Mouse (Mus musculus) liver, postnatal 0 days (tissue): ENCODE measurements around the gene Kremen1. TPM values are rescaled to one million over a fixed set of nuclear protein-coding genes. Genes with fewer than 3 reads are reported as not detected.
A peak's percentile ranks its signal among the peaks of the same experiment; 100 is the strongest.

Source experiments
- ATAC-seq: fragments of 200-750 bp; cut with Nextera tagmentation; 2 replicates; pipeline ENCODE4 v1.8.0; 2017; ENCODE audit warnings: mild to moderate bottlenecking, moderate library complexity
- DNase-seq: peaks from one replicate; pipeline ENCODE4 v3.0.0-alpha.2; 2016
- H3K27ac ChIP-seq: fragments of 300-500 bp; sonication (generic); 2 replicates; pipeline ENCODE4 v1.5.1; 2014; ENCODE audit warnings: antibody characterized with exemption, moderate library complexity, mild to moderate bottlenecking, low read depth
- H3K27me3 ChIP-seq: fragments of 300-500 bp; sonication (generic); 2 replicates; pipeline ENCODE4 v1.6.1; 2014; ENCODE audit warnings: low read length, control low read depth, mixed read lengths; ENCODE audit not compliant: insufficient read depth
- H3K36me3 ChIP-seq: fragments of 300-500 bp; sonication (generic); replicated peaks from 2 replicates; pipeline ENCODE4 v1.6.1; 2014; ENCODE audit warnings: mild to moderate bottlenecking, control low read depth, low read length, moderate library complexity, mixed read lengths; ENCODE audit not compliant: insufficient read depth
- H3K4me1 ChIP-seq: fragments of 300-500 bp; sonication (generic); 2 replicates; pipeline ENCODE4 v1.6.1; 2014; ENCODE audit warnings: antibody characterized with exemption, mild to moderate bottlenecking, control low read depth; ENCODE audit not compliant: insufficient read depth
- H3K4me2 ChIP-seq: fragments of 300-500 bp; sonication (generic); 2 replicates; pipeline ENCODE4 v1.6.1; 2014; ENCODE audit warnings: low read depth, mild to moderate bottlenecking, low read length, moderate library complexity, mixed read lengths
- H3K4me3 ChIP-seq: fragments of 300-500 bp; sonication (generic); 2 replicates; pipeline ENCODE4 v1.5.1; 2014; ENCODE audit warnings: low read depth, low read length
- H3K9ac ChIP-seq: fragments of 300-500 bp; sonication (generic); replicated peaks from 2 replicates; pipeline ENCODE4 v1.6.1; 2014; ENCODE audit warnings: mild to moderate bottlenecking, moderate library complexity
- H3K9me3 ChIP-seq: fragments of 300-500 bp; sonication (generic); 2 replicates; pipeline ENCODE4 v1.6.1; 2016; ENCODE audit warnings: mild to moderate bottlenecking, control low read depth, low read length, mixed read lengths
- CTCF ChIP-seq: sonication (generic); IDR thresholded peaks from 2 replicates; pipeline ENCODE4 v1.5.1; 2016; ENCODE audit warnings: antibody characterized with exemption, low read depth
- EP300 ChIP-seq: IDR thresholded peaks from 2 replicates; pipeline ENCODE4 v1.6.1; 2016; ENCODE audit warnings: antibody characterized with exemption, low read depth, mild to moderate bottlenecking
- WGBS: fragments of 180-500 bp; shearing (Covaris S2); extraction: QIAGEN DNeasy Blood & Tissue Kit; methylation state at CpG from one replicate; pipeline ENCODE4 v1.1.7; 2014; ENCODE audit not compliant: insufficient replicate concordance; 5-methylcytosine and 5-hydroxymethylcytosine counted together
- polyA plus RNA-seq: library from polyadenylated mRNA; unstranded; fragments of >200 nt; fragmentation: Nextera tagmentation; extraction: Ambion mirVana; gene quantifications from 2 replicates; pipeline ENCODE4 v1.2.1, GENCODE M21; 2015

Gene Kremen1
- polyA plus RNA-seq, 1 experiment from 2014 or later: 2.2 TPM

DNA sequence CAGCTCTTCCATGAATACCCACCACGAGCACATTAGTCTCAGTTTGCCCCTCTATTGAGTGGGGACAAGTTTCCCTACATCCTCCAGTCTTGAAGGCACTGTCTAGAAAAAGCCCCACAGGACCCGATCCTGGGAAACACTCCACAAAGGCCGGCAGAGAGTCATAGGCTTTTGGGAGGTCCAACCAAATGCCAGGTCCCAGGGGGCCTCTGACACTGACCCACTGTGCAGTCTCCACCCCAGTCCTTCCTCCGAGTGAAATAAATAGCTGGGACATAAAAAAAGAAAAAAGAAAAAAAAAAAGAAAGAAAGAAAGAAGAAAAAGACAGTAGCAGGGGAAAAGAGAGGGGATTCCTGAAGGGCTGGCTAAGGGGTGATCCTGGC lies 110.1 kb downstream of the Kremen1 start:
- TF ChIP-seq EP300 (no peak), CTCF (no peak)
- Histone ChIP-seq H3K9ac (no peak overlapping the region; the same call in 1 of the 2 replicates), H3K4me3 (peak overlapping the region; percentile 51), H3K27ac (0 out of 2 replicates have a peak overlapping the region, but pooled peaks have one; percentile 29), H3K4me1 (peaks cover 19% of the 10 kb centered on the region), H3K4me2 (peak overlapping the region; percentile 84), H3K27me3 (peaks cover 21% of the 10 kb centered on the region; the same call in 1 of the 2 replicates), H3K9me3 (no peaks in the 10 kb centered on the region), H3K36me3 (no peaks in the 10 kb centered on the region)
- WGBS: 29% methylated on average over 4 of the region's 4 CpGs
- ATAC-seq: no peak
- no peak for DNase-seq

DNA sequence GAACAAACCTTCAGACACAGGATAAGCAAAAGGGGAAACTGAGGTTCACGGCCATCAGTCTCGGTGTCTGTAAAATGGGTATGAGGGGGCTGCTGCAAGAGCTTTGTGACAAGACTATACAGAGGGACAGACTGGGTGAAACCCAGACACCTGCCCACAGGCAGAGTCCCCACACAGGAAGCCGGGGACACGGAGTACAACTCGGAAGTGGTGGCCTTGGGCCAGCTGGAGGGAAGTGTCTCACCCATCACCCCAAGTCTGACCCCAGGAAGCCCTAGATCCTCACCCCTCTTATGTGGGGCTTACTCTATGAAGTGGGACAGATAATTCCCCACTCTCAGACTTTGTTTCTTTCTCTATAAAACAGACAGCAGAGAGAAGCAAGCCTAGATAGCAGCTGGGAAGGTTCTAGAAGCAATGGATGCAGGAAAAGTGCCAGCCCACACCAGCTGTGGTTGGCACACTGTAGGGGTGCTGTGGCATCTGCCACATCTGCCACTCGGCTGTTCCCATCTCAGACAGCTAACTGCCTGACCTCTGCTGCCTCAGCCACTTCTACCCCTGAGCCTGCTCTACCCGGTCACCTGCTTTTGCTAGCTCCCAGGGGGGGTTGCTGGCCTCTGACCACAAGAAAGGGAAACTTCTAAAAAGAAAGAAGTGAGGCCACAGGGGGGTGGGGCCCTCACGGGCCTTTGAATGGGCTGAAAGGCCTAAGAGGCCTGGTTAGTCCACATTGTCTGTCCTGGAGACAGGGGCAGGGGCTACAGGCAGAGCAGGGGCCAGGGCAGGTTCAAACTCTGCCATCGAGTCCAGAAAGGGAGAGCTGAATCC lies 110.7 kb downstream of the Kremen1 start:
- peak; percentile 60 for DNase-seq
- H3K9ac ChIP-seq: peak overlapping the region; percentile 34; the same call in 1 of the 2 replicates
- H3K36me3 ChIP-seq: no peaks in the 10 kb centered on the region
- peaks cover 21% of the 10 kb centered on the region; the same call in 1 of the 2 replicates for H3K27me3 ChIP-seq
- peak; percentile 47; the same call in 1 of the 2 replicates for ATAC-seq
- H3K9me3 ChIP-seq: no peaks in the 10 kb centered on the region
- H3K27ac ChIP-seq: peak overlapping the region; percentile 29; the same call in 1 of the 2 replicates
- H3K4me3 ChIP-seq: peak overlapping the region; percentile 51; the same call in 1 of the 2 replicates
- H3K4me1 ChIP-seq: peaks cover 19% of the 10 kb centered on the region
- H3K4me2 ChIP-seq: peak overlapping the region; percentile 84
- no peak for TF ChIP-seq EP300
- TF ChIP-seq CTCF: no peak
- 41% methylated on average over 9 of the region's 9 CpGs for WGBS

GRCm38 (mm10) chr11:5149955-5150354 lies 111.4 kb downstream of the Kremen1 start:
- ATAC-seq: no peak
- Histone ChIP-seq H3K4me1 (peaks cover 17% of the 10 kb centered on the region), H3K27me3 (peaks cover 21% of the 10 kb centered on the region; the same call in 1 of the 2 replicates), H3K4me2 (peak overlapping the region; percentile 84; the same call in 1 of the 2 replicates), H3K36me3 (no peaks in the 10 kb centered on the region), H3K9me3 (no peaks in the 10 kb centered on the region), H3K4me3 (no peak overlapping the region), H3K27ac (peak overlapping the region; percentile 26; the same call in 1 of the 2 replicates), H3K9ac (no peak overlapping the region)
- TF ChIP-seq CTCF (no peak), EP300 (no peak)
- WGBS: 52% methylated on average over 9 of the region's 9 CpGs
- no peak for DNase-seq

GRCm38 (mm10) chr11:5149249-5149648 lies 112.1 kb downstream of the Kremen1 start:
- Histone ChIP-seq H3K27me3 (peaks cover 21% of the 10 kb centered on the region; the same call in 1 of the 2 replicates), H3K9me3 (no peaks in the 10 kb centered on the region), H3K4me1 (peaks cover 16% of the 10 kb centered on the region), H3K27ac (peak overlapping the region; percentile 48; the same call in 1 of the 2 replicates), H3K4me3 (no peak overlapping the region), H3K36me3 (no peaks in the 10 kb centered on the region), H3K4me2 (peak overlapping the region; percentile 84), H3K9ac (no peak overlapping the region; the same call in 1 of the 2 replicates)
- TF ChIP-seq EP300: no peak
- TF ChIP-seq CTCF: no peak
- ATAC-seq (peak; percentile 22; the same call in 1 of the 2 replicates), DNase-seq (peak; percentile 51)
- 12% methylated on average over 7 of the region's 7 CpGs for WGBS

- no peak overlapping the region for H3K4me2 ChIP-seq
- no peaks in the 10 kb centered on the region for H3K9me3 ChIP-seq
- ATAC-seq: no peak
- DNase-seq: no peak
- H3K36me3 ChIP-seq: no peaks in the 10 kb centered on the region
- no peak overlapping the region for H3K4me3 ChIP-seq
- H3K4me1 ChIP-seq: peaks cover 18% of the 10 kb centered on the region
- H3K9ac ChIP-seq: no peak overlapping the region
- H3K27me3 ChIP-seq: 0 out of 2 replicates have a peak, but pooled peaks cover 3% of the 10 kb centered on the region
- H3K27ac ChIP-seq: no peak overlapping the region
- no peak for TF ChIP-seq EP300
- no peak for TF ChIP-seq CTCF
- 67% methylated on average over 3 of the region's 3 CpGs for WGBS
Measured at GRCm38 (mm10) chr11:5145600-5145999, 115.8 kb downstream of the Kremen1 start.

DNA sequence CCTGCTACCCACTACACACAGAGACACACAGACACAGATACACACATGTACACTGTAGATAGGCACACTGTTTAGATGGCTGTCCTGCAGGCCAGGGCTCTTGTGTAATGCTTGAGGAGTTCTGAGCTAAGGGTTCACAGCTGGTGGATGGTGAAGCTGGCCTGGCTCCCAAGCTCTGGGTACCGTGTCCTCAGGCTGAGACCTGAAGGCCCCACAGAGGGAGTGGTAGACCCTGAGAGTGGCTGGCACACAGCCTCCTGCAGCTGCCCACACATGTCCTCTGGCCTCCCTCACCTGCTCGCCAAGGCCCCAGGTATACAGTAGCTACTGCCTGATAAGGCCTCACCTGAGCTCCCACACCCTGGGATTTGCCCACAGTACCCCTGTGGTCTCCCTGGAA lies 119.4 kb downstream of the Kremen1 start:
- H3K4me1 ChIP-seq: peaks cover 25% of the 10 kb centered on the region
- no peak overlapping the region for H3K4me2 ChIP-seq
- H3K27ac ChIP-seq: no peak overlapping the region
- TF ChIP-seq EP300: no peak
- TF ChIP-seq CTCF: no peak
- H3K4me3 ChIP-seq: no peak overlapping the region
- WGBS: 84% methylated on average over 2 of the region's 2 CpGs
- ATAC-seq (no peak), DNase-seq (no peak)
- H3K9me3 ChIP-seq: no peaks in the 10 kb centered on the region
- H3K36me3 ChIP-seq: no peaks in the 10 kb centered on the region
- H3K27me3 ChIP-seq: no peaks in the 10 kb centered on the region
- H3K9ac ChIP-seq: no peak overlapping the region

Other genes with a start within 250 kb of the Kremen1 start
- 0.58 and 0.66 TPM in 2 replicates for gene Rasl10a, start 203.4 kb downstream of the Kremen1 start, polyA plus RNA-seq
- gene Gas2l1, start 196.2 kb downstream of the Kremen1 start, polyA plus RNA-seq: 14.9 TPM in 2 replicates
- gene Rhbdd3, start 162.6 kb downstream of the Kremen1 start, polyA plus RNA-seq: 14.4 and 14.9 TPM in 2 replicates
- 146 and 157 TPM in 2 replicates for gene Ewsr1, start 162.3 kb downstream of the Kremen1 start, polyA plus RNA-seq
- gene Emid1, start 109.3 kb downstream of the Kremen1 start, polyA plus RNA-seq: 4.0 and 4.8 TPM in 2 replicates
- 3.9 and 4.5 TPM in 2 replicates for gene Znrf3, start 183.3 kb upstream of the Kremen1 start, polyA plus RNA-seq